Mouse (Mus musculus) hindbrain, embryonic 16.5 days (tissue): ENCODE data around the gene Znfx1. TPM values are rescaled to one million over a fixed set of nuclear protein-coding genes. Genes with fewer than 3 reads are reported as not detected.

Experiments
- ATAC-seq: fragments of 200-750 bp; cut with Nextera tagmentation; 2 replicates; pipeline ENCODE4 v1.8.0; 2017; ENCODE audit warnings: moderate TSS enrichment, moderate library complexity
- H3K27ac ChIP-seq: fragments of 300-500 bp; sonication (generic); 2 replicates; pipeline ENCODE4 v1.5.1; 2014; ENCODE audit warnings: low read depth, mild to moderate bottlenecking, control low read depth, low read length, moderate library complexity
- H3K27me3 ChIP-seq: fragments of 300-500 bp; sonication (generic); replicated peaks from 2 replicates; pipeline ENCODE4 v1.6.1; 2014; ENCODE audit warnings: low read length; ENCODE audit not compliant: control insufficient read depth, insufficient read depth
- H3K36me3 ChIP-seq: fragments of 300-500 bp; sonication (generic); 2 replicates; pipeline ENCODE4 v1.6.1; 2014; ENCODE audit warnings: mild to moderate bottlenecking, low read length, moderate library complexity, mixed read lengths; ENCODE audit not compliant: control insufficient read depth, insufficient read depth
- H3K4me1 ChIP-seq: fragments of 300-500 bp; sonication (generic); 2 replicates; pipeline ENCODE4 v1.6.1; 2014; ENCODE audit warnings: low read depth, low read length; ENCODE audit not compliant: control insufficient read depth, insufficient read depth
- H3K4me2 ChIP-seq: fragments of 300-500 bp; sonication (generic); 2 replicates; pipeline ENCODE4 v1.6.1; 2014; ENCODE audit warnings: mild to moderate bottlenecking, low read length, control low read depth, moderate library complexity
- H3K4me3 ChIP-seq: fragments of 300-500 bp; sonication (generic); 2 replicates; pipeline ENCODE4 v1.5.1; 2014; ENCODE audit warnings: mild to moderate bottlenecking, low read length, control low read depth, moderate library complexity
- H3K9ac ChIP-seq: fragments of 300-500 bp; sonication (generic); 2 replicates; pipeline ENCODE4 v1.6.1; 2014; ENCODE audit warnings: low read depth, mild to moderate bottlenecking, control low read depth, low read length, moderate library complexity
- H3K9me3 ChIP-seq: fragments of 300-500 bp; sonication (generic); 2 replicates; pipeline ENCODE4 v1.6.1; 2014; ENCODE audit warnings: mild to moderate bottlenecking, low read length, moderate library complexity; ENCODE audit not compliant: control insufficient read depth
- WGBS: fragments of 180-500 bp; shearing (Covaris S2); extraction: QIAGEN DNeasy Blood & Tissue Kit; methylation state at CpG from one replicate; pipeline ENCODE4 v1.1.7; 2014; 5-methylcytosine and 5-hydroxymethylcytosine counted together
- polyA plus RNA-seq: library from polyadenylated mRNA; unstranded; fragments of >200 nt; fragmentation: Nextera tagmentation; extraction: Ambion mirVana; gene quantifications from 2 replicates; pipeline ENCODE4 v1.2.1, GENCODE M21; 2015

Gene Znfx1
- polyA plus RNA-seq, 1 experiment from 2014 or later: 6.8 TPM

- H3K9ac ChIP-seq: no peak overlapping the region
Observed at GRCm38 (mm10) chr2:167086836-167087235, 24.0 kb upstream of the Znfx1 start.

DNA sequence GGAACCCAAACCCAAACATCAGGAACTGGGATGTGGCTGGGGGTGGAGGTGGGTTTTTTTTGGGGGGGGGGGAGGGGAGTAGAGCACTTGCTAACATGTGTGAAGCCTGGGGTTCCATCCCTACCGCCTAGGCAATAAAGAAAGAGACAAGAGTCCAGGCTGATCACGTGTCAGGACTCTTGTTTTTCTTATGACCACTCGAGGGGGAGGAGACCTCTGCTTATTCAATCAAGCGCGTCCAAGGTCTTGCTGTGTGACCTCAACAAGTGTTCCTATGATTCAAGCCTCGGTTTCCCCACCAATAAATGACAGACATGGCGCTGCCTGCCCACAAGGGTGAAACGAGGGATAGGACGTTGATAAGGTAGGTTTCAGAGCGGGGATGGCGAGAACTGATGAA is 23.3 kb upstream of the Znfx1 start:
- no peak overlapping the region for H3K9ac ChIP-seq

More at GRCm38 (mm10) chr2:167086836-167087235, 24.0 kb upstream of the Znfx1 start:
- Histone ChIP-seq H3K4me1 (no peaks in the 10 kb centered on the region; the same call in 1 of the 2 replicates), H3K27me3 (no peaks in the 10 kb centered on the region), H3K36me3 (no peaks in the 10 kb centered on the region), H3K4me2 (no peak overlapping the region), H3K9me3 (no peaks in the 10 kb centered on the region), H3K27ac (no peak overlapping the region), H3K4me3 (no peak overlapping the region)
- ATAC-seq: no peak
- 76% methylated on average over 5 of the region's 5 CpGs for WGBS

DNA sequence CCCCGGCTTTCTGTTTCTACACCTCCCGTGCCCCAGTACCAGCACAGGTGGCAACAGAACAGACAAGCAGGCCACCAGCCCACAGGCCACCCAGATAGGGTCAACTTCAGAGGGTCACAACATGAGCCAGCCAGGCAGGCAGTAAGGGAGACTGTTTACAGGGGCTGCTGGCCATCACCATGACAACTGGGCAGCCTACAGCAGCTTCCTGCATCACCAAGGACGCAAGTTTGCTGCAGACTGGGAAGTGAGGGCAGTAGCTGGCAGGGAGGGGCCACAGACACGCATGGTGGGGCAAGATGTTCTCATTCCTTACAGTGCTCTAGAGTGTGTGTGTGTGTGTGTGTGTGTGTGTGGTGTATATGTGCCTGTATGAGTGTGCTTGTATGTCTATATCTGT is 18.8 kb upstream of the Znfx1 start:
- Histone ChIP-seq H3K4me1 (peaks cover 12% of the 10 kb centered on the region), H3K9ac (no peak overlapping the region), H3K27me3 (no peaks in the 10 kb centered on the region; the same call in 1 of the 2 replicates), H3K4me2 (no peak overlapping the region), H3K27ac (no peak overlapping the region), H3K9me3 (no peaks in the 10 kb centered on the region), H3K4me3 (no peak overlapping the region), H3K36me3 (no peaks in the 10 kb centered on the region)
- ATAC-seq: peak; percentile 64
- 30% methylated on average over 4 of the region's 4 CpGs for WGBS

More for the DNA sequence above, 23.3 kb upstream of the Znfx1 start:
- Histone ChIP-seq H3K4me2 (no peak overlapping the region), H3K4me1 (no peaks in the 10 kb centered on the region; the same call in 1 of the 2 replicates), H3K27me3 (no peaks in the 10 kb centered on the region), H3K27ac (no peak overlapping the region), H3K9me3 (no peaks in the 10 kb centered on the region), H3K36me3 (no peaks in the 10 kb centered on the region), H3K4me3 (no peak overlapping the region)
- no peak for ATAC-seq
- WGBS: 60% methylated on average over 11 of the region's 11 CpGs

GRCm38 (mm10) chr2:167081135-167081534 is 18.3 kb upstream of the Znfx1 start:
- no peaks in the 10 kb centered on the region for H3K9me3 ChIP-seq
- no peak overlapping the region for H3K4me2 ChIP-seq
- WGBS: 50% methylated on average over 6 of the region's 6 CpGs
- H3K36me3 ChIP-seq: no peaks in the 10 kb centered on the region
- peaks cover 12% of the 10 kb centered on the region for H3K4me1 ChIP-seq
- no peak overlapping the region for H3K4me3 ChIP-seq
- no peak for ATAC-seq
- H3K9ac ChIP-seq: no peak overlapping the region
- H3K27me3 ChIP-seq: no peaks in the 10 kb centered on the region; the same call in 1 of the 2 replicates
- H3K27ac ChIP-seq: no peak overlapping the region

GRCm38 (mm10) chr2:167080387-167080786 is 17.6 kb upstream of the Znfx1 start:
- Histone ChIP-seq H3K4me3 (no peak overlapping the region), H3K36me3 (no peaks in the 10 kb centered on the region), H3K27me3 (no peaks in the 10 kb centered on the region; the same call in 1 of the 2 replicates), H3K27ac (no peak overlapping the region), H3K4me1 (peaks cover 12% of the 10 kb centered on the region), H3K9me3 (no peaks in the 10 kb centered on the region), H3K4me2 (no peak overlapping the region), H3K9ac (no peak overlapping the region)
- WGBS: 87% methylated on average over 3 of the region's 3 CpGs
- ATAC-seq: no peak

DNA sequence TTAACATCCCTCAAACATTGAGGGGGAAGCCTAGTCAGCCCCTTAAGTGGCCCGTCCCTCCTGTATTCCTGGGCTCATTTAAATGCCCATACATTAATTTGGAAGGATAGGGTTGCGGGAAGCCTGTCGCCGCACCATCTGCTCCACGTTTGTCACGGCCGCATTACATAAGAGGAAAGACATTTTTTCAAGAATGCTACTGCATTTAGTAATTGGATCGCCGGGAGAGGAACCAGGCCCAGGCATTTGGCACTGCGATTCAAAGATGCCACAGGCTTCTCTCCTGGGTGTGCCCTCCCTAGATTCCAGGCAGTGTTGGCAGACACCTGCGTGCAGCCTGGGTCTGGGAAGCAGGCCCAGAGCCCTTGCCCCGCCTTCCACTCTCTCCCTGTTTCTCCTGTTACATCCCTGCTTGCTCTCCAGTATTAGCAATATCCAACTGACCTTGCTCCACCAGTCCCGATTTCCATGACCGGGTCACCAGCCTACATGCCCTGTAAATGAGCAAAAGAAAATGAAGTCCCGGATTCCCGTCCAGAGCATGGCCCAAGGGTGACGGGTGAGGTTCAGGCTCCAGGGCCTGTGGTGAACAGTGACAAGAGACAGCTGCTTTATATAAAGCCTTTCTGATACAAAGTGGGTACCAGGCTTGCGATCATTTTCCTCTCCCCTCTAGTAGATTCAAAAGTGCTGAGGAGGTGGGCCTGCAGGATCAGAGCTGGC is 16.9 kb upstream of the Znfx1 start:
- Histone ChIP-seq H3K36me3 (no peaks in the 10 kb centered on the region), H3K9me3 (no peaks in the 10 kb centered on the region), H3K4me2 (no peak overlapping the region), H3K27me3 (no peaks in the 10 kb centered on the region; the same call in 1 of the 2 replicates), H3K4me3 (no peak overlapping the region), H3K4me1 (peaks cover 12% of the 10 kb centered on the region), H3K9ac (peak overlapping the region; percentile 31; the same call in 1 of the 2 replicates), H3K27ac (peak overlapping the region; percentile 39; the same call in 1 of the 2 replicates)
- ATAC-seq: peak; percentile 48
- WGBS: 31% methylated on average over 18 of the region's 18 CpGs

DNA sequence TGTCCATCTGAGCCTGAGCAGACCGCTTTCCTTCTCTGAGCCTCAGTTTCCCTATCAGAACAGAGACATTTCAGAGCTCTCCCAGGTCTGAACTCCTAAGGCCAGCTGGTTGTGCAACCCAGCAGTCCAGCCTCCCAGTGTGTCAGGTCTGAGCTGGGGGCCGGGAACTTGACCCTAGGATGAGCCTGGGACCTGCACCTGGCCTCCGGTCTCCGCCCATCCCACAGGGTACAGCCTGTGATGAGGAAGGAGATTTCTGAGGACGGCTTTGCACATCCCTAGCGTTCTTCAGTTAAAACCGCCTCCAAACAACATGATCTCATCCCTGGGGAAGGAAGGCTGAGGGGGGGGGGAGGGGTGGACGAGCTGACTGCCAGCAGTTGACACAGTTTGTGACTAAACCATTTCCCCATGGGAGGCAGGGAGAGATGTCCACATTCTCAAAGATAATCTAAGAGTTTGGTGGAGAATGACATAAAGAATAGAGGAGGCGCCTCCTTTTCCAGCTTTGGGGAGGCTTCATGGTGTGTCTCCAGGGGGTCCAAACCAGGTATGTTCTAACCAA is 16.2 kb upstream of the Znfx1 start:
- Histone ChIP-seq H3K27ac (no peak overlapping the region), H3K4me1 (peaks cover 12% of the 10 kb centered on the region), H3K4me2 (no peak overlapping the region), H3K9me3 (no peaks in the 10 kb centered on the region), H3K4me3 (no peak overlapping the region), H3K27me3 (no peaks in the 10 kb centered on the region; the same call in 1 of the 2 replicates), H3K9ac (no peak overlapping the region), H3K36me3 (no peaks in the 10 kb centered on the region)
- WGBS: 48% methylated on average over 9 of the region's 9 CpGs
- peak; percentile 32; the same call in 1 of the 2 replicates for ATAC-seq

GRCm38 (mm10) chr2:167078486-167078885 is 15.7 kb upstream of the Znfx1 start:
- Histone ChIP-seq H3K9ac (no peak overlapping the region), H3K27me3 (no peaks in the 10 kb centered on the region; the same call in 1 of the 2 replicates)
- 48% methylated on average over 7 of the region's 7 CpGs for WGBS

DNA sequence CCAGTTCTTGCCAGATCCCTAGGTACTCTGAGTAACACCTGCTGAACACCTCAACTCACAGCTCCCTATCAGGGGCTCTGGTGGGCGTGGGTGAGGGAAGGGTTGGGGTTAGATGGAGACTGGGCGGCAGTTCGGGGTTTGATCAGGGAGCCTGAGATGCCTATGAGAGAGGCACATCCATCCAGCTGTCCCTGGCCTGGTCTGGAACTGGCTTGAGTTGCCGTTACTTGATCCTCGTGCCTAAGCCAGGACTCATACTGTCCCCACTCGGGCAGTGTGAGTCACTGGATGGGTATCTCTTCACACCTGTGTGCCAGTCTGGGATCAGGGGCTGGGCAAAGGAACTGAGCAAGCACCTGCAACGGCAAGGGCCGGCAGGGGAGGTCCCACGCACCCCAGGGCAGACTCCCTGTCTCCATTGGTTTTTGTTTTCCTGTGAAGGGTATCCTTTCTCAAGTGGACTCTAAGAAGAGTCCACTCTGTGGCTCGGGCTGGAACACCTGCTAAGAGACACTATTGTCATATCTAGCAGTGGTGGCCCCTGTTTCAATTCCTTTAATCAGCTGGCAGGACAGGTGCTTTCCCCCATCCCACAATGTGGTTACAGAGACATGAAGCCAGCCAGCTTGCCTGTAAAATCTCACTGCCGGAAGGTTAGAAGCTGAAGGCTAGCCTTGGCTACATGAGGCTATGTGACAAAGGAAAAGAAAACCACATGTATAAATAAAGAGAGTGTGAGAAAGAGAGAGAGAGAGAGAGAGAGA is 14.6 kb upstream of the Znfx1 start:
- Histone ChIP-seq H3K9me3 (no peaks in the 10 kb centered on the region), H3K4me1 (peaks cover 13% of the 10 kb centered on the region), H3K36me3 (no peaks in the 10 kb centered on the region), H3K9ac (no peak overlapping the region), H3K4me2 (no peak overlapping the region), H3K27me3 (no peaks in the 10 kb centered on the region; the same call in 1 of the 2 replicates), H3K27ac (no peak overlapping the region), H3K4me3 (no peak overlapping the region)
- ATAC-seq: no peak
- 88% methylated on average over 11 of the region's 11 CpGs for WGBS

More at GRCm38 (mm10) chr2:167078486-167078885, 15.7 kb upstream of the Znfx1 start:
- Histone ChIP-seq H3K4me3 (no peak overlapping the region), H3K4me2 (no peak overlapping the region), H3K36me3 (no peaks in the 10 kb centered on the region), H3K9me3 (no peaks in the 10 kb centered on the region), H3K27ac (no peak overlapping the region), H3K4me1 (peaks cover 12% of the 10 kb centered on the region)
- ATAC-seq: no peak
